Comparison of ENCODE assay signal across 8 mouse cellular contexts in genomic region chr11:72041290-72041767, GRCm38 (mm10). TPM values are rescaled to one million over a fixed set of nuclear protein-coding genes. Genes with fewer than 3 reads are reported as not detected.
A peak's percentile ranks its signal among the peaks of the same experiment; 100 is the strongest.
DNase-seq lines count a peak whose midpoint lies in the region; ATAC-seq and TF ChIP-seq lines count a peak whose summit lies in the region.

No protein-coding gene starts in this region.

- peak overlapping the region; percentile 76; the same call in 1 of the 2 replicates for H3K9ac ChIP-seq in heart, embryonic 11.5 days (ENCODE audit: low read depth, low read length)
- H3K9ac ChIP-seq in forebrain, embryonic 12.5 days: peak overlapping the region; percentile 66
- peak overlapping the region; percentile 51 for H3K9ac ChIP-seq in liver, embryonic 13.5 days

- peak overlapping the region; percentile 76 for H3K4me3 ChIP-seq in heart, embryonic 11.5 days (ENCODE audit: low read depth, low read length)
- peak overlapping the region; percentile 80 for H3K4me3 ChIP-seq in C2C12 (ENCODE audit: insufficient read depth, poor library complexity, severe bottlenecking)
- H3K4me3 ChIP-seq in forebrain, embryonic 12.5 days (replicated peaks): peak overlapping the region; percentile 63
- peak overlapping the region; percentile 64 for H3K4me3 ChIP-seq in liver, embryonic 13.5 days (replicated peaks)

- ATAC-seq in heart, embryonic 11.5 days (replicated peaks; ENCODE audit: insufficient number of reproducible peaks, low FRiP score, low TSS enrichment): no peak
- ATAC-seq in forebrain, embryonic 12.5 days (ENCODE audit: low FRiP score): no peak
- ATAC-seq in liver, embryonic 13.5 days (ENCODE audit: low read depth): no peak

- 0 out of 2 replicates have a peak, but pooled peaks cover 8% of the 10 kb centered on the region for H3K27me3 ChIP-seq in heart, embryonic 11.5 days (ENCODE audit: control insufficient read depth, insufficient read depth, low read length)
- H3K27me3 ChIP-seq in C2C12 (ENCODE audit: control insufficient read depth, insufficient read depth, insufficient read length): no peaks in the 10 kb centered on the region
- no peaks in the 10 kb centered on the region for H3K27me3 ChIP-seq in forebrain, embryonic 12.5 days
- H3K27me3 ChIP-seq in liver, embryonic 13.5 days: peaks cover 8% of the 10 kb centered on the region; the same call in 1 of the 2 replicates

- no peak for TF ChIP-seq CTCF in C2C12 (IDR thresholded peaks at IDR 0.05; ENCODE audit: control insufficient read depth, insufficient read depth, insufficient read length)

- peaks cover 36% of the 10 kb centered on the region for H3K4me1 ChIP-seq in heart, embryonic 11.5 days (ENCODE audit: control insufficient read depth, insufficient read depth, low read length)
- peaks cover 61% of the 10 kb centered on the region for H3K4me1 ChIP-seq in forebrain, embryonic 12.5 days
- H3K4me1 ChIP-seq in liver, embryonic 13.5 days (replicated peaks): peaks cover 35% of the 10 kb centered on the region

- peaks cover 26% of the 10 kb centered on the region for H3K79me3 ChIP-seq in C2C12 (ENCODE audit: low read depth)

- H3K27ac ChIP-seq in heart, embryonic 11.5 days (ENCODE audit: low read depth, low read length): peak overlapping the region; percentile 47
- H3K27ac ChIP-seq in forebrain, embryonic 12.5 days: peak overlapping the region; percentile 88
- peak overlapping the region; percentile 50 for H3K27ac ChIP-seq in liver, embryonic 13.5 days

- H3K9me3 ChIP-seq in heart, embryonic 11.5 days (replicated peaks; ENCODE audit: control insufficient read depth, low read length): no peaks in the 10 kb centered on the region
- H3K9me3 ChIP-seq in forebrain, embryonic 12.5 days: no peaks in the 10 kb centered on the region
- no peaks in the 10 kb centered on the region for H3K9me3 ChIP-seq in liver, embryonic 13.5 days (replicated peaks)

- no peak overlapping the region for H3ac ChIP-seq in C2C12 (ENCODE audit: control insufficient read depth, insufficient read length, low read depth)

- DNase-seq in heart, postnatal 4 days: no peak
- no peak for DNase-seq in liver, embryonic 13.5 days
- no peak for DNase-seq in Muller cell, postnatal 12 days (ENCODE audit: inconsistent ontology term)
- no peak for DNase-seq in retina, embryonic 14.5 days (ENCODE audit: low spot score)
- no peak for DNase-seq in cerebellum, adult 9-10 months

- peaks cover 32% of the 10 kb centered on the region for H3K79me2 ChIP-seq in C2C12 (ENCODE audit: control insufficient read depth, insufficient read depth)

- H3K36me3 ChIP-seq in heart, embryonic 11.5 days (ENCODE audit: control insufficient read depth, insufficient read depth, low read length): peaks cover 3% of the 10 kb centered on the region; the same call in 1 of the 2 replicates
- peaks cover 33% of the 10 kb centered on the region for H3K36me3 ChIP-seq in C2C12 (ENCODE audit: control insufficient read depth, insufficient read depth)
- peaks cover 25% of the 10 kb centered on the region for H3K36me3 ChIP-seq in forebrain, embryonic 12.5 days (replicated peaks)
- 0 out of 2 replicates have a peak, but pooled peaks cover 16% of the 10 kb centered on the region for H3K36me3 ChIP-seq in liver, embryonic 13.5 days

- H3K4me2 ChIP-seq in heart, embryonic 11.5 days: peak overlapping the region; percentile 89
- peak overlapping the region; percentile 79 for H3K4me2 ChIP-seq in forebrain, embryonic 12.5 days
- H3K4me2 ChIP-seq in liver, embryonic 13.5 days: peak overlapping the region; percentile 75

- 10% methylated on average over 6 of the region's 6 CpGs for WGBS in heart, embryonic 11.5 days (ENCODE audit: insufficient replicate concordance)
- 22% methylated on average over 6 of the region's 6 CpGs for WGBS in forebrain, embryonic 12.5 days
- 1% methylated on average over 6 of the region's 6 CpGs for WGBS in liver, embryonic 13.5 days (ENCODE audit: insufficient replicate concordance)

TF ChIP-seq in C2C12, 6 proteins besides CTCF, POLR2A, EP300 and RAD21:
- no peak for TF ChIP-seq FOSL1 (IDR thresholded peaks at IDR 0.05; ENCODE audit: insufficient read depth, low read length, poor library complexity, severe bottlenecking)
- TF ChIP-seq MYOG (IDR thresholded peaks at IDR 0.05; ENCODE audit: control insufficient read depth, extremely low read depth, insufficient read length): no peak
- no peak for TF ChIP-seq MYOD1 (IDR thresholded peaks at IDR 0.05; ENCODE audit: control insufficient read depth, insufficient read length, low read depth)
- no peak for TF ChIP-seq USF1 (IDR thresholded peaks at IDR 0.05; ENCODE audit: low read depth)
- no peak for TF ChIP-seq MAX (IDR thresholded peaks at IDR 0.05)
- no peak for TF ChIP-seq CEBPB (IDR thresholded peaks at IDR 0.05; ENCODE audit: low read depth)
TF ChIP-seq in C2C12: peak in this region for 0.

RNA-seq across cellular contexts. Expression of gene Pimreg, which starts 0.5 kb away (rescaled TPM):
- 98.2 and 99.0 TPM in 2 replicates for polyA plus RNA-seq in heart, embryonic 11.5 days (2014; fragmentation: Nextera tagmentation; extraction: Ambion mirVana)
- 10 to 100 TPM; 30.5 to 38.3 TPM for total RNA-seq in heart, postnatal 4 days (2021)
- polyA plus RNA-seq in C2C12 (2012; fragmentation: generic; extraction: Trizol): 156 TPM
- 187 and 191 TPM in 2 replicates for polyA plus RNA-seq in forebrain, embryonic 12.5 days (2016; fragmentation: Nextera tagmentation; extraction: Ambion mirVana)
- 27.7 and 30.3 TPM in 2 replicates for polyA plus RNA-seq in liver, embryonic 13.5 days (2015; fragmentation: Nextera tagmentation; extraction: Ambion mirVana)

RNA-seq across cellular contexts. Expression of gene Aipl1, which starts 4.0 kb away (rescaled TPM):
- polyA plus RNA-seq in heart, embryonic 11.5 days (2014; fragmentation: Nextera tagmentation; extraction: Ambion mirVana): 0.34 and 0.52 TPM in 2 replicates
- total RNA-seq in heart, postnatal 4 days (2021): under 1 TPM in 1 of 2 experiments, not detected in 1; 0.29 TPM
- 0.21 TPM for polyA plus RNA-seq in C2C12 (2012; fragmentation: generic; extraction: Trizol)
- 0.37 and 0.50 TPM in 2 replicates for polyA plus RNA-seq in forebrain, embryonic 12.5 days (2016; fragmentation: Nextera tagmentation; extraction: Ambion mirVana)
- polyA plus RNA-seq in liver, embryonic 13.5 days (2015; fragmentation: Nextera tagmentation; extraction: Ambion mirVana): 0.21 and 0.28 TPM in 2 replicates
